9 mouse cellular contexts compared by ENCODE assay signal in genomic region chr11:95366280-95366897, GRCm38 (mm10). TPM values are rescaled to one million over a fixed set of nuclear protein-coding genes. Genes with fewer than 3 reads are reported as not detected.
A peak's percentile ranks its signal among the peaks of the same experiment; 100 is the strongest.
DNase-seq lines count a peak whose midpoint lies in the region; ATAC-seq lines count a peak whose summit lies in the region.
"Had no signal": no experiment of that assay in that cellular context is flagged by ENCODE, and none has a peak within 500 bp of the region (broad histone marks: within the 10 kb centered on the region; RNA-seq: fewer than 3 reads in every experiment).

No protein-coding gene starts in this region.

- peak overlapping the region; percentile 12 for H3K27ac ChIP-seq in liver, embryonic 16.5 days (ENCODE audit: low read length)
- H3K27ac ChIP-seq: macrophage had no signal

- H3K9ac ChIP-seq in liver, embryonic 16.5 days (ENCODE audit: low read depth, low read length) = no peak overlapping the region

- 0 out of 2 replicates have a peak, but pooled peaks have one; percentile 25 for ATAC-seq in frontal cortex, adult (ENCODE audit: low TSS enrichment)
- ATAC-seq in liver, embryonic 16.5 days (ENCODE audit: low read depth) = no peak

- peaks cover 9% of the 10 kb centered on the region for H3K4me1 ChIP-seq in liver, embryonic 16.5 days (ENCODE audit: control insufficient read depth, low read depth, low read length)

- no peaks in the 10 kb centered on the region for H3K9me3 ChIP-seq in liver, embryonic 16.5 days (replicated peaks; ENCODE audit: control insufficient read depth, low read length)

- H3K4me3 ChIP-seq in liver, embryonic 16.5 days (ENCODE audit: low read depth, low read length) = no peak overlapping the region

- no peak for DNase-seq in frontal cortex, postnatal 14 days (ENCODE audit: low spot score in 2 of 2)
- peak; percentile 66 for DNase-seq in 3T3-L1 (ENCODE audit: low read depth, low spot score)
- peak; percentile 63 to 71 for DNase-seq in heart, adult 9 months (ENCODE audit: low spot score in 2 of 2)
- DNase-seq in urinary bladder, postnatal 36 days (ENCODE audit: low spot score in 2 of 2) = no peak
- no peak for DNase-seq in ovary, postnatal 14 days (ENCODE audit: low spot score)
- DNase-seq in embryo, embryonic 9.5 days (ENCODE audit: extremely low spot score) = no peak

- H3K27me3 ChIP-seq in liver, embryonic 16.5 days (ENCODE audit: control insufficient read depth, insufficient read depth, low read depth, low read length) = no peaks in the 10 kb centered on the region

- 87% methylated on average over 6 of the region's 6 CpGs for WGBS in liver, embryonic 16.5 days (ENCODE audit: insufficient replicate concordance)

- no peak overlapping the region for H3K4me2 ChIP-seq in liver, embryonic 16.5 days (ENCODE audit: low read depth, low read length)

- H3K36me3 ChIP-seq in liver, embryonic 16.5 days (ENCODE audit: control insufficient read depth, insufficient read depth) = peaks cover 68% of the 10 kb centered on the region

RNA-seq across cellular contexts. Expression of gene Slc35b1, which starts 18.1 kb away (rescaled TPM):
- 37.7 and 40.5 TPM in 2 replicates for polyA plus RNA-seq in liver, embryonic 16.5 days (2015; fragmentation: Nextera tagmentation; extraction: Ambion mirVana)

RNA-seq across cellular contexts. Expression of gene Fam117a, which starts 29.6 kb away (rescaled TPM):
- 73.5 and 81.3 TPM in 2 replicates for polyA plus RNA-seq in liver, embryonic 16.5 days (2015; fragmentation: Nextera tagmentation; extraction: Ambion mirVana)

RNA-seq across cellular contexts. Expression of gene Spop, which starts 47.5 kb away (rescaled TPM):
- polyA plus RNA-seq in liver, embryonic 16.5 days (2015; fragmentation: Nextera tagmentation; extraction: Ambion mirVana) = 72.5 and 76.0 TPM in 2 replicates

RNA-seq across cellular contexts. Expression of gene Kat7, which starts 56.3 kb away (rescaled TPM):
- polyA plus RNA-seq in liver, embryonic 16.5 days (2015; fragmentation: Nextera tagmentation; extraction: Ambion mirVana) = 29.4 and 31.2 TPM in 2 replicates

Comparison
In these comparisons a context has a peak if more than half of its experiments do, and no peak if none do; other contexts are left out.
1. DNase-seq: peak in 3T3-L1 (single experiment) and heart, adult 9 months (2 of 2); none in frontal cortex, postnatal 14 days (0 of 2), urinary bladder, postnatal 36 days (0 of 2), ovary, postnatal 14 days (single experiment) and embryo, embryonic 9.5 days (single experiment).